Mouse (Mus musculus) neural tube, embryonic 11.5 days (tissue): ENCODE measurements at regions not wholly inside any gene's neighbourhood (a gene's known extent, or its start where the extent isn't known, plus 50 kb on each side); places are given as distances from the start of the nearest gene placed in this dataset.

ENCODE experiments used
- ATAC-seq: fragments of 200-750 bp; cut with Nextera tagmentation; 2 replicates; pipeline ENCODE4 v1.8.0; 2017; ENCODE audit warnings: moderate number of reproducible peaks, mild to moderate bottlenecking, moderate TSS enrichment, moderate library complexity; ENCODE audit not compliant: insufficient read depth, low FRiP score, low TSS enrichment
- DNase-seq: peaks from one replicate; pipeline ENCODE4 v3.0.0-alpha.2; 2015; ENCODE audit warnings: low spot score
- H3K27ac ChIP-seq: fragments of 300-500 bp; sonication (generic); 2 replicates; pipeline ENCODE4 v1.5.1; 2014; ENCODE audit warnings: low read depth, mild to moderate bottlenecking, low read length
- H3K27me3 ChIP-seq: fragments of 300-500 bp; sonication (generic); 2 replicates; pipeline ENCODE4 v1.6.1; 2014; ENCODE audit warnings: mild to moderate bottlenecking, low read length, mixed read lengths; ENCODE audit not compliant: control insufficient read depth, insufficient read depth
- H3K36me3 ChIP-seq: fragments of 300-500 bp; sonication (generic); 2 replicates; pipeline ENCODE4 v1.6.1; 2014; ENCODE audit warnings: mild to moderate bottlenecking, low read length, moderate library complexity, mixed read lengths; ENCODE audit not compliant: control insufficient read depth, insufficient read depth
- H3K4me1 ChIP-seq: fragments of 300-500 bp; sonication (generic); 2 replicates; pipeline ENCODE4 v1.6.1; 2014; ENCODE audit warnings: low read length, mixed read lengths; ENCODE audit not compliant: control insufficient read depth, insufficient read depth
- H3K4me2 ChIP-seq: fragments of 300-500 bp; sonication (generic); 2 replicates; pipeline ENCODE4 v1.6.1; 2014; ENCODE audit warnings: low read depth, mild to moderate bottlenecking, moderate library complexity
- H3K4me3 ChIP-seq: fragments of 300-500 bp; sonication (generic); 2 replicates; pipeline ENCODE4 v1.5.1; 2014; ENCODE audit warnings: low read depth, low read length
- H3K9ac ChIP-seq: fragments of 300-500 bp; sonication (generic); 2 replicates; pipeline ENCODE4 v1.6.1; 2014; ENCODE audit warnings: mild to moderate bottlenecking, low read length
- H3K9me3 ChIP-seq: fragments of 300-500 bp; sonication (generic); 2 replicates; pipeline ENCODE4 v1.6.1; 2016; ENCODE audit warnings: low read length; ENCODE audit not compliant: control insufficient read depth
- WGBS: fragments of 180-500 bp; shearing (Covaris S2); extraction: QIAGEN DNeasy Blood & Tissue Kit; methylation state at CpG from one replicate; pipeline ENCODE4 v1.1.7; 2014; 5-methylcytosine and 5-hydroxymethylcytosine counted together

GRCm38 (mm10) chr2:34111286-34111685 is 223.5 kb upstream of the Mvb12b start:
- H3K4me3 ChIP-seq, result no peak overlapping the region
- WGBS, result 63% methylated on average over 3 of the region's 3 CpGs
- no peaks in the 10 kb centered on the region for H3K36me3 ChIP-seq
- no peaks in the 10 kb centered on the region for H3K27me3 ChIP-seq
- no peak overlapping the region for H3K4me2 ChIP-seq
- DNase-seq (no peak), ATAC-seq (no peak)
- H3K9ac ChIP-seq, result no peak overlapping the region
- H3K9me3 ChIP-seq, result no peaks in the 10 kb centered on the region
- H3K27ac ChIP-seq, result no peak overlapping the region
- H3K4me1 ChIP-seq, result peaks cover 14% of the 10 kb centered on the region

- no peak overlapping the region for H3K4me3 ChIP-seq
- DNase-seq (no peak), ATAC-seq (no peak)
- H3K9me3 ChIP-seq, result no peaks in the 10 kb centered on the region
- H3K27me3 ChIP-seq, result no peaks in the 10 kb centered on the region
- 85% methylated on average over 17 of the region's 17 CpGs for WGBS
- H3K4me1 ChIP-seq, result peaks cover 21% of the 10 kb centered on the region
- H3K36me3 ChIP-seq, result no peaks in the 10 kb centered on the region
- no peak overlapping the region for H3K4me2 ChIP-seq
- no peak overlapping the region for H3K9ac ChIP-seq
- H3K27ac ChIP-seq, result no peak overlapping the region
These were observed 222.8 kb upstream of the Mvb12b start for GRCm38 (mm10) chr2:34110582-34110981.

- H3K9me3 ChIP-seq, result no peaks in the 10 kb centered on the region
- H3K4me3 ChIP-seq, result no peak overlapping the region
- H3K9ac ChIP-seq, result no peak overlapping the region
- DNase-seq (no peak), ATAC-seq (no peak)
- peak overlapping the region; percentile 94 for H3K27ac ChIP-seq
- WGBS, result 64% methylated on average over 27 of the region's 27 CpGs
- no peaks in the 10 kb centered on the region for H3K27me3 ChIP-seq
- H3K4me2 ChIP-seq, result no peak overlapping the region
- no peaks in the 10 kb centered on the region for H3K36me3 ChIP-seq
- peaks cover 25% of the 10 kb centered on the region for H3K4me1 ChIP-seq
These were observed 220.0 kb upstream of the Mvb12b start for GRCm38 (mm10) chr2:34107566-34108303.

GRCm38 (mm10) chr2:34106837-34107565 is 219.3 kb upstream of the Mvb12b start:
- 0 out of 2 replicates have a peak, but pooled peaks have one; percentile 46 for ATAC-seq
- Histone ChIP-seq H3K4me3 (no peak overlapping the region), H3K9ac (peak overlapping the region; percentile 41; the same call in 1 of the 2 replicates)

GRCm38 (mm10) chr2:34106245-34106644 is 218.5 kb upstream of the Mvb12b start:
- DNase-seq, result peak; percentile 35
- Histone ChIP-seq H3K4me1 (peaks cover 25% of the 10 kb centered on the region), H3K9me3 (no peaks in the 10 kb centered on the region), H3K36me3 (no peaks in the 10 kb centered on the region), H3K9ac (peak overlapping the region; percentile 41), H3K27me3 (no peaks in the 10 kb centered on the region), H3K27ac (peak overlapping the region; percentile 94), H3K4me3 (no peak overlapping the region), H3K4me2 (peak overlapping the region; percentile 30)
- peak; percentile 57 for ATAC-seq
- 25% methylated on average over 9 of the region's 9 CpGs for WGBS

More at GRCm38 (mm10) chr2:34106837-34107565, 219.3 kb upstream of the Mvb12b start:
- H3K4me2 ChIP-seq, result peak overlapping the region; percentile 30
- no peaks in the 10 kb centered on the region for H3K36me3 ChIP-seq
- peak; percentile 61 for DNase-seq
- no peaks in the 10 kb centered on the region for H3K9me3 ChIP-seq
- 34% methylated on average over 15 of the region's 15 CpGs for WGBS
- H3K27me3 ChIP-seq, result no peaks in the 10 kb centered on the region
- H3K27ac ChIP-seq, result peak overlapping the region; percentile 94
- H3K4me1 ChIP-seq, result peaks cover 25% of the 10 kb centered on the region

- H3K27ac ChIP-seq, result peak overlapping the region; percentile 94
- no peak overlapping the region; the same call in 1 of the 2 replicates for H3K4me2 ChIP-seq
- WGBS, result 41% methylated on average over 13 of the region's 13 CpGs
- DNase-seq (peak; percentile 53), ATAC-seq (peak; percentile 74)
- no peaks in the 10 kb centered on the region for H3K9me3 ChIP-seq
- peaks cover 25% of the 10 kb centered on the region for H3K4me1 ChIP-seq
- H3K36me3 ChIP-seq, result no peaks in the 10 kb centered on the region
- H3K4me3 ChIP-seq, result no peak overlapping the region
- peak overlapping the region; percentile 41; the same call in 1 of the 2 replicates for H3K9ac ChIP-seq
- H3K27me3 ChIP-seq, result no peaks in the 10 kb centered on the region
These were observed 217.7 kb upstream of the Mvb12b start for GRCm38 (mm10) chr2:34105271-34106051.

- Histone ChIP-seq H3K36me3 (no peaks in the 10 kb centered on the region), H3K27me3 (no peaks in the 10 kb centered on the region), H3K4me1 (0 out of 2 replicates have a peak, but pooled peaks cover 3% of the 10 kb centered on the region), H3K9me3 (no peaks in the 10 kb centered on the region), H3K27ac (no peak overlapping the region), H3K9ac (no peak overlapping the region), H3K4me3 (no peak overlapping the region), H3K4me2 (no peak overlapping the region)
- no peak for DNase-seq
- 68% methylated on average over 14 of the region's 14 CpGs for WGBS
- ATAC-seq, result no peak
These were observed 210.3 kb upstream of the Mvb12b start for GRCm38 (mm10) chr2:34098004-34098547.

GRCm38 (mm10) chr2:34096561-34096960 is 208.8 kb upstream of the Mvb12b start:
- Histone ChIP-seq H3K27ac (no peak overlapping the region), H3K9ac (no peak overlapping the region), H3K9me3 (no peaks in the 10 kb centered on the region), H3K4me1 (0 out of 2 replicates have a peak, but pooled peaks cover 3% of the 10 kb centered on the region), H3K4me2 (no peak overlapping the region), H3K27me3 (no peaks in the 10 kb centered on the region), H3K4me3 (no peak overlapping the region), H3K36me3 (no peaks in the 10 kb centered on the region)
- ATAC-seq (no peak), DNase-seq (no peak)
